Mouse (Mus musculus): ENCODE results near the gene Nrcam. TPM values are rescaled to one million over a fixed set of nuclear protein-coding genes. Genes with fewer than 3 reads are reported as not detected.

The Nrcam gene
- polyA plus RNA-seq, 1 experiment, result not detected

GRCm38 (mm10) chr12:44509406-44510104, 180.9 kb downstream of the Nrcam start:
- no peak overlapping the region for H3K4me3 ChIP-seq (replicated peaks)
- H3K4me1 ChIP-seq (ENCODE audit: control insufficient read depth), result no peaks in the 10 kb centered on the region
- no peaks in the 10 kb centered on the region for H3K27me3 ChIP-seq (ENCODE audit: control insufficient read depth)
- TF ChIP-seq TAL1 (IDR thresholded peaks at IDR 0.05; ENCODE audit: low read length), result no peak
- no peak for TF ChIP-seq GATA1 (IDR thresholded peaks at IDR 0.05; ENCODE audit: low read length)
- H3K9me3 ChIP-seq (ENCODE audit: control insufficient read depth, low read length), result no peaks in the 10 kb centered on the region
- H3K36me3 ChIP-seq (ENCODE audit: control insufficient read depth), result no peaks in the 10 kb centered on the region

- Histone ChIP-seq H3K4me3 (replicated peaks) (no peak overlapping the region), H3K9me3 (ENCODE audit: control insufficient read depth, low read length) (no peaks in the 10 kb centered on the region), H3K36me3 (ENCODE audit: control insufficient read depth) (no peaks in the 10 kb centered on the region), H3K4me1 (ENCODE audit: control insufficient read depth) (no peaks in the 10 kb centered on the region), H3K27me3 (ENCODE audit: control insufficient read depth) (no peaks in the 10 kb centered on the region)
- TF ChIP-seq TAL1 (IDR thresholded peaks at IDR 0.05; ENCODE audit: low read length), result no peak
- no peak for TF ChIP-seq GATA1 (IDR thresholded peaks at IDR 0.05; ENCODE audit: low read length)
These were observed 186.4 kb downstream of the Nrcam start for GRCm38 (mm10) chr12:44515066-44515465.

GRCm38 (mm10) chr12:44519440-44520141, 190.9 kb downstream of the Nrcam start:
- Histone ChIP-seq H3K27me3 (ENCODE audit: control insufficient read depth) (no peaks in the 10 kb centered on the region), H3K4me3 (replicated peaks) (no peak overlapping the region), H3K9me3 (ENCODE audit: control insufficient read depth, low read length) (no peaks in the 10 kb centered on the region), H3K36me3 (ENCODE audit: control insufficient read depth) (no peaks in the 10 kb centered on the region), H3K4me1 (ENCODE audit: control insufficient read depth) (no peaks in the 10 kb centered on the region)
- TF ChIP-seq TAL1 (IDR thresholded peaks at IDR 0.05; ENCODE audit: low read length) (no peak), GATA1 (IDR thresholded peaks at IDR 0.05; ENCODE audit: low read length) (no peak)

GRCm38 (mm10) chr12:44521496-44521895, 192.8 kb downstream of the Nrcam start:
- Histone ChIP-seq H3K4me1 (ENCODE audit: control insufficient read depth) (no peaks in the 10 kb centered on the region), H3K36me3 (ENCODE audit: control insufficient read depth) (no peaks in the 10 kb centered on the region)
- TF ChIP-seq GATA1 (IDR thresholded peaks at IDR 0.05; ENCODE audit: low read length) (no peak), TAL1 (IDR thresholded peaks at IDR 0.05; ENCODE audit: low read length) (no peak)

GRCm38 (mm10) chr12:44524621-44525565, 196.2 kb downstream of the Nrcam start:
- no peak for TF ChIP-seq GATA1 (IDR thresholded peaks at IDR 0.05; ENCODE audit: low read length)
- no peak for TF ChIP-seq TAL1 (IDR thresholded peaks at IDR 0.05; ENCODE audit: low read length)
- no peaks in the 10 kb centered on the region for H3K4me1 ChIP-seq (ENCODE audit: control insufficient read depth)
- H3K36me3 ChIP-seq (ENCODE audit: control insufficient read depth), result no peaks in the 10 kb centered on the region
- no peaks in the 10 kb centered on the region for H3K9me3 ChIP-seq (ENCODE audit: control insufficient read depth, low read length)
- no peak overlapping the region for H3K4me3 ChIP-seq (replicated peaks)
- H3K27me3 ChIP-seq (ENCODE audit: control insufficient read depth), result no peaks in the 10 kb centered on the region

More at GRCm38 (mm10) chr12:44521496-44521895, 192.8 kb downstream of the Nrcam start:
- Histone ChIP-seq H3K9me3 (ENCODE audit: control insufficient read depth, low read length) (no peaks in the 10 kb centered on the region), H3K27me3 (ENCODE audit: control insufficient read depth) (no peaks in the 10 kb centered on the region), H3K4me3 (replicated peaks) (no peak overlapping the region)

- H3K36me3 ChIP-seq (ENCODE audit: control insufficient read depth), result no peaks in the 10 kb centered on the region
- no peak for TF ChIP-seq TAL1 (IDR thresholded peaks at IDR 0.05; ENCODE audit: low read length)
- TF ChIP-seq GATA1 (IDR thresholded peaks at IDR 0.05; ENCODE audit: low read length), result no peak
- no peaks in the 10 kb centered on the region for H3K9me3 ChIP-seq (ENCODE audit: control insufficient read depth, low read length)
- H3K27me3 ChIP-seq (ENCODE audit: control insufficient read depth), result no peaks in the 10 kb centered on the region
- H3K4me3 ChIP-seq (replicated peaks), result no peak overlapping the region
- no peaks in the 10 kb centered on the region for H3K4me1 ChIP-seq (ENCODE audit: control insufficient read depth)
These were observed 199.8 kb downstream of the Nrcam start for GRCm38 (mm10) chr12:44528391-44529016.

GRCm38 (mm10) chr12:44532337-44533113, 203.8 kb downstream of the Nrcam start:
- no peaks in the 10 kb centered on the region for H3K9me3 ChIP-seq (ENCODE audit: control insufficient read depth, low read length)
- H3K4me3 ChIP-seq (replicated peaks), result no peak overlapping the region
- H3K27me3 ChIP-seq (ENCODE audit: control insufficient read depth), result no peaks in the 10 kb centered on the region
- TF ChIP-seq TAL1 (IDR thresholded peaks at IDR 0.05; ENCODE audit: low read length) (no peak), GATA1 (IDR thresholded peaks at IDR 0.05; ENCODE audit: low read length) (no peak)
- no peaks in the 10 kb centered on the region for H3K4me1 ChIP-seq (ENCODE audit: control insufficient read depth)
- no peaks in the 10 kb centered on the region for H3K36me3 ChIP-seq (ENCODE audit: control insufficient read depth)

- no peaks in the 10 kb centered on the region for H3K4me1 ChIP-seq (ENCODE audit: control insufficient read depth)
- TF ChIP-seq TAL1 (IDR thresholded peaks at IDR 0.05; ENCODE audit: low read length) (no peak), GATA1 (IDR thresholded peaks at IDR 0.05; ENCODE audit: low read length) (no peak)
These were observed 205.5 kb downstream of the Nrcam start for GRCm38 (mm10) chr12:44534100-44534633.

More at GRCm38 (mm10) chr12:44534100-44534633, 205.5 kb downstream of the Nrcam start:
- no peak overlapping the region for H3K4me3 ChIP-seq (replicated peaks)
- no peaks in the 10 kb centered on the region for H3K9me3 ChIP-seq (ENCODE audit: control insufficient read depth, low read length)
- no peaks in the 10 kb centered on the region for H3K27me3 ChIP-seq (ENCODE audit: control insufficient read depth)
- no peaks in the 10 kb centered on the region for H3K36me3 ChIP-seq (ENCODE audit: control insufficient read depth)

All from erythroblast, embryonic 14.5 days (primary cell).